Mouse (Mus musculus): ENCODE measurements around the gene Dapk2. TPM values are rescaled to one million over a fixed set of nuclear protein-coding genes. Genes with fewer than 3 reads are reported as not detected.

Gene Dapk2
- polyA plus RNA-seq, 1 experiment, result 10.8 TPM

GRCm38 (mm10) chr9:66194003-66194402 is 36.0 kb downstream of the Dapk2 start:
- no peaks in the 10 kb centered on the region for H3K9me3 ChIP-seq (ENCODE audit: control insufficient read depth, low read length)

GRCm38 (mm10) chr9:66196561-66196960 is 38.5 kb downstream of the Dapk2 start:
- H3K4me1 ChIP-seq (ENCODE audit: control insufficient read depth), result peaks cover 95% of the 10 kb centered on the region
- TF ChIP-seq GATA1 (IDR thresholded peaks at IDR 0.05; ENCODE audit: low read length) (no peak), TAL1 (IDR thresholded peaks at IDR 0.05; ENCODE audit: low read length) (no peak)
- H3K36me3 ChIP-seq (ENCODE audit: control insufficient read depth), result peaks cover 86% of the 10 kb centered on the region
- H3K9me3 ChIP-seq (ENCODE audit: control insufficient read depth, low read length), result no peaks in the 10 kb centered on the region
- no peaks in the 10 kb centered on the region for H3K27me3 ChIP-seq (ENCODE audit: control insufficient read depth)
- no peak overlapping the region for H3K4me3 ChIP-seq (replicated peaks)

More at GRCm38 (mm10) chr9:66194003-66194402, 36.0 kb downstream of the Dapk2 start:
- H3K27me3 ChIP-seq (ENCODE audit: control insufficient read depth), result no peaks in the 10 kb centered on the region
- peaks cover 67% of the 10 kb centered on the region for H3K36me3 ChIP-seq (ENCODE audit: control insufficient read depth)
- peak; percentile 34; the same call in 2 of the 3 replicates for TF ChIP-seq TAL1 (IDR thresholded peaks at IDR 0.05; ENCODE audit: low read length)
- no peak for TF ChIP-seq GATA1 (IDR thresholded peaks at IDR 0.05; ENCODE audit: low read length)
- no peak overlapping the region for H3K4me3 ChIP-seq (replicated peaks)
- peaks cover 81% of the 10 kb centered on the region for H3K4me1 ChIP-seq (ENCODE audit: control insufficient read depth)

DNA sequence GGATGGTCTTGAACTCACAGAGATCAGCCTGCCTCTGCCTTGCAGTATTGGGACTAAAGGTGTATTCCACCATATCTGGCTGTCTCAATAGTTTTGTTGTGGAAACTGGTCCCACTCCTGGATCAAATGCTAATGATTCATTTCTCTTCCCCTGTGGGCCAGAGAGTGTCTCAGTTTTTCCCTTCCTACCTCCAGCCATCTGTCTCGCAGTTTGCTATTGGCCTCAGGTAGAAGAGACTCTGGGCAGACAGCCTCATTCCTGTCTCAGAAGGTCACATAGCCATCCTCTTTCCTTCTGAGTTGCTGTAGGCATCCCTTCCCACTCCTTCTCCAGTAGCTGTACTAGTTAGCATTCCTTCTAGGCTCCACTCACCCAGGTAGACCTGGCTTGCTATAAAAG is 40.5 kb downstream of the Dapk2 start:
- Histone ChIP-seq H3K36me3 (ENCODE audit: control insufficient read depth) (peaks cover 83% of the 10 kb centered on the region), H3K4me1 (ENCODE audit: control insufficient read depth) (peaks cover 94% of the 10 kb centered on the region), H3K9me3 (ENCODE audit: control insufficient read depth, low read length) (no peaks in the 10 kb centered on the region), H3K27me3 (ENCODE audit: control insufficient read depth) (no peaks in the 10 kb centered on the region), H3K4me3 (replicated peaks) (no peak overlapping the region)
- TF ChIP-seq TAL1 (IDR thresholded peaks at IDR 0.05; ENCODE audit: low read length) (no peak), GATA1 (IDR thresholded peaks at IDR 0.05; ENCODE audit: low read length) (no peak)

DNA sequence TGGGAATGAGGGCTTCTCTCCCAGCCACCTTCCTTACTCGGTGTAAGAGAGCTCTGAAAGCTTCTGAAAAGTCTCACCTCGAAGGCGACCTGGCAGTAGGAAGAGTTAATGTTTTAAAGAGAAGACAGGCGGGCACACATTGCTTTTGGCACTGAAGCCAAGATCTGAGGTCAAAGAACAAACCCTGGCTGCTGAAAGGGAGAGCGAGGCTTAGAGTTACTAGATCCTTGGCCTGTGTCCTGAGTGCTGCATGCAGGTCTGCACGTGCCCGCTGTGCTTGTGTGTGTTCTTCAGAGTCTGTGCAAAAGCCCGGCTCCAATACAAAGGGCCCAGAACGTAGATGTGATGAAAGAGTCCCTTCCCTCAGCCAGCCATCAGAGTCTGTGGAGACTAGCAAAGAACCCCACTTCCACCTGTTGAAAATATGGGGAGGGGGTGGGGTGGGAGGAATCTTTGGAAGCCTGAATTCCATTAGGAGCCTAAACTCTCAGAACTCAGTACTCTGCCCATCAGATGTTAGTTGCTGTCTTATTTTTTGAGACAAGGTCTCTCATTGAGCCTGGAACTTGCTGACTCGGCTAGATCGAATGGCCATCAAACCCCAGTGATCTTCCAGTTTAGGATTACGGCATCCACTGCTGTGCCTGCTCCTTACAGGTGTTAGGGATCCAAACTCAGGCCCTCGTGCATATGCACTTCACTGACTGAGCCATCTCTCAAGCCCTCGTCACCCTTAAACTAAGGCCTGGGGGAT is 41.8 kb downstream of the Dapk2 start:
- TF ChIP-seq TAL1 (IDR thresholded peaks at IDR 0.05; ENCODE audit: low read length), result no peak
- TF ChIP-seq GATA1 (IDR thresholded peaks at IDR 0.05; ENCODE audit: low read length), result no peak
- Histone ChIP-seq H3K9me3 (ENCODE audit: control insufficient read depth, low read length) (no peaks in the 10 kb centered on the region), H3K27me3 (ENCODE audit: control insufficient read depth) (no peaks in the 10 kb centered on the region), H3K4me3 (replicated peaks) (peak overlapping the region; percentile 35), H3K36me3 (ENCODE audit: control insufficient read depth) (peaks cover 80% of the 10 kb centered on the region), H3K4me1 (ENCODE audit: control insufficient read depth) (peaks cover 88% of the 10 kb centered on the region)

DNA sequence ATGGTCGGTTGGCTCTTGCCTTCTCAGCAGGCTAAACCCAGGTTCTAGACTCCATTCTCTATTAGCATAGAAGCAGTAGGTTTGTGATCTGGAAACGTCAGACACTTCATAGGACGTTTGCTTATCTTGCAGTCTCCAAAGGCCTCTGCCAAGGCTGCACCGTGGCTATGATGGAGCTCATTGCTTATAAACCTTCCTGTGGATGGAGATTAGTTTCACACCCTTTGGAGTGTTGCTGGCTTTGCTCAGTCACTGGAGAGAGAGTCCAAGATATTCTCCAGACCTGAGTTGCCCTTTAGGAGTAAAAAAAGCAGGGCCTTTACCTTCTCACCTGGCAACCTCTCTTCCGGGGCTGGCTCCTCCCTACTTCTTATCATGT is 42.4 kb downstream of the Dapk2 start:
- peak; percentile 45; the same call in 2 of the 3 replicates for TF ChIP-seq TAL1 (IDR thresholded peaks at IDR 0.05; ENCODE audit: low read length)
- TF ChIP-seq GATA1 (IDR thresholded peaks at IDR 0.05; ENCODE audit: low read length), result peak; percentile 68
- no peaks in the 10 kb centered on the region for H3K27me3 ChIP-seq (ENCODE audit: control insufficient read depth)
- no peaks in the 10 kb centered on the region for H3K9me3 ChIP-seq (ENCODE audit: control insufficient read depth, low read length)
- H3K4me3 ChIP-seq (replicated peaks), result peak overlapping the region; percentile 35
- H3K36me3 ChIP-seq (ENCODE audit: control insufficient read depth), result peaks cover 81% of the 10 kb centered on the region
- peaks cover 88% of the 10 kb centered on the region for H3K4me1 ChIP-seq (ENCODE audit: control insufficient read depth)

DNA sequence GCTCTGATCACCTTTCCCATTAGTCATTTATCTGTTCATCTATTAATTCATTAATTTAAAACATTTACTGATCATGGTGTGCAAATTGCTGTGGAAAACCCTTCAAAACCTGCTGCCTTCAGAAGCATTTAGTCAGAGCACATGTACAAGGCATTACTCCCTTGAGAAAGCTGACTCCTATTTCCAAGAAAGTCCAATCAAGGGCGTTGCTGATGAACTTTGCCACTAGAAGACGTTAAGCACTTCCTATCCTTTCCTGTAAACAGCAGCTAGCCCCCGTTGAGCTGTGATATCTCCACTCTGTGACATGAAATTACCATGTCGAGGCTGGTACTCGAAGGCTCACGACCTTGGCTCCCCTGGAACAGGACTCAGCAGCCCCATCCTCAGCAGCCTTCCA is 43.6 kb downstream of the Dapk2 start:
- Histone ChIP-seq H3K4me3 (replicated peaks) (no peak overlapping the region), H3K36me3 (ENCODE audit: control insufficient read depth) (peaks cover 77% of the 10 kb centered on the region), H3K27me3 (ENCODE audit: control insufficient read depth) (no peaks in the 10 kb centered on the region), H3K4me1 (ENCODE audit: control insufficient read depth) (peaks cover 88% of the 10 kb centered on the region), H3K9me3 (ENCODE audit: control insufficient read depth, low read length) (no peaks in the 10 kb centered on the region)
- no peak for TF ChIP-seq TAL1 (IDR thresholded peaks at IDR 0.05; ENCODE audit: low read length)
- TF ChIP-seq GATA1 (IDR thresholded peaks at IDR 0.05; ENCODE audit: low read length), result no peak

DNA sequence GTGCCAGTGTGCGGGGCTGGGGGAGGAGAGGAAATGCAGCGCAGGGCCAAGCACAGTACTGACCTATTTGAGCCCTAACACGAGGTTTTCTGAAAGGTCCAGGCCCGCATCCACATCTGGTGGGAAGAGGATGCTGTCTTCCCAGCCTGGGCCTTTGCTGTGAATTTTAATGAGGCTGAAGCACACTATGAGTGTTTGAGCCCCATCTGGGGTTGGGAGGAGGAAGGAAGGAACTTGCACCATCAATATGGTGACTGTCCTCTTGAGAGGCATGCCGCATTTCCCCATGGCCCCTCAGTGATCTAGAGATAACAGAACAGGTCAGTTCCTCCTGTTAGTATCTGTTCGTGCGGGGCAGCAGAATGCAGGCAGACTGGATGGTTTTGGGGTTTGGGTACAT is 44.4 kb downstream of the Dapk2 start:
- Histone ChIP-seq H3K4me1 (ENCODE audit: control insufficient read depth) (peaks cover 86% of the 10 kb centered on the region), H3K4me3 (replicated peaks) (no peak overlapping the region), H3K9me3 (ENCODE audit: control insufficient read depth, low read length) (no peaks in the 10 kb centered on the region), H3K27me3 (ENCODE audit: control insufficient read depth) (no peaks in the 10 kb centered on the region), H3K36me3 (ENCODE audit: control insufficient read depth) (peaks cover 77% of the 10 kb centered on the region)
- TF ChIP-seq TAL1 (IDR thresholded peaks at IDR 0.05; ENCODE audit: low read length), result no peak
- no peak for TF ChIP-seq GATA1 (IDR thresholded peaks at IDR 0.05; ENCODE audit: low read length)

GRCm38 (mm10) chr9:66205702-66206101 is 47.7 kb downstream of the Dapk2 start:
- Histone ChIP-seq H3K4me3 (replicated peaks) (no peak overlapping the region), H3K27me3 (ENCODE audit: control insufficient read depth) (no peaks in the 10 kb centered on the region), H3K36me3 (ENCODE audit: control insufficient read depth) (peaks cover 69% of the 10 kb centered on the region), H3K4me1 (ENCODE audit: control insufficient read depth) (peaks cover 75% of the 10 kb centered on the region), H3K9me3 (ENCODE audit: control insufficient read depth, low read length) (no peaks in the 10 kb centered on the region)
- TF ChIP-seq TAL1 (IDR thresholded peaks at IDR 0.05; ENCODE audit: low read length) (no peak), GATA1 (IDR thresholded peaks at IDR 0.05; ENCODE audit: low read length) (no peak)

GRCm38 (mm10) chr9:66206825-66207224 is 48.8 kb downstream of the Dapk2 start:
- Histone ChIP-seq H3K4me3 (replicated peaks) (no peak overlapping the region), H3K27me3 (ENCODE audit: control insufficient read depth) (no peaks in the 10 kb centered on the region), H3K4me1 (ENCODE audit: control insufficient read depth) (peaks cover 70% of the 10 kb centered on the region), H3K36me3 (ENCODE audit: control insufficient read depth) (peaks cover 65% of the 10 kb centered on the region), H3K9me3 (ENCODE audit: control insufficient read depth, low read length) (no peaks in the 10 kb centered on the region)
- TF ChIP-seq TAL1 (IDR thresholded peaks at IDR 0.05; ENCODE audit: low read length) (no peak), GATA1 (IDR thresholded peaks at IDR 0.05; ENCODE audit: low read length) (no peak; the same call in 1 of the 2 replicates)
